Mouse (Mus musculus) T-cell, adult 2 months (primary cell): Measurements from ENCODE around the gene Ankrd13a.

Experiments
- DNase-seq: peaks from one replicate; pipeline ENCODE4 v3.0.0; 2022; ENCODE audit warnings: low spot score

The Ankrd13a gene

DNA sequence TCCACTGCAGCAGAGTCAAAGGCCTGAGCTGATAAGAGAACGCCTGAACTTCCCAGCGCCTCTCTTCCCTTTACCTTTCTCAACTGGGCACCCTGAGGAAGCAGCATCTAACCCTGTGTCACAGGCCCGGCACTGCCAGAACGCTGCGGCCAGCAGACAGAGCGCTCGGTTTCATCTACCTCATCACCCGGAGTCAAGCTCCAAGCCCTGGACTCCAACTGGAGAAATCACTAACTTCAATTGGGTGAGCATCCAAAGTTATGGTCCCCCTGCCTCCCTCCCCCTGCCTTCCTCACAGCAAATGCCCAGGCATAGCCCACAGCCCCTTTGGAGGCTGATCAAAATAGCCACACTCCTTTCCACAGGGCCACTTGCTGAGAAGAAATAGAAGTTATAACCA lies 7.8 kb upstream of the Ankrd13a start:
- no peak for DNase-seq

DNA sequence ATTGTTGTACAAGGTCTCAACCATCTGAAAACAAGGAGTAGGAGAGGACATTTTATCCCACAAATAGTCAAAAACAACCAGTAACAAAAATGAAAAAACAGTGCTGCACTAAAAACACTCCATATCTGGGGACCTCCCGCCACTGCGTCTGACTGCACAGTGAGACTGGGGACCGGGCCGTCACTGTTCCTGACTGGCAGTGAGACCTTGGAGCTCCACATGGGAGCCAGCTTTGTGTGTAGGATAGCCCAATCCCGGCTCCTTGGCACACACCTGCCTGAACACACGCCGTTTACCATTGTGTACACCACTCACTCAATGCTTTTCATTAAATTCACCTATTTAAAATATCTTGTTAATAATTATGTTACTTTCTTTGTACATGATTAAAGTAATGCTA lies 7.3 kb upstream of the Ankrd13a start:
- DNase-seq = no peak

DNA sequence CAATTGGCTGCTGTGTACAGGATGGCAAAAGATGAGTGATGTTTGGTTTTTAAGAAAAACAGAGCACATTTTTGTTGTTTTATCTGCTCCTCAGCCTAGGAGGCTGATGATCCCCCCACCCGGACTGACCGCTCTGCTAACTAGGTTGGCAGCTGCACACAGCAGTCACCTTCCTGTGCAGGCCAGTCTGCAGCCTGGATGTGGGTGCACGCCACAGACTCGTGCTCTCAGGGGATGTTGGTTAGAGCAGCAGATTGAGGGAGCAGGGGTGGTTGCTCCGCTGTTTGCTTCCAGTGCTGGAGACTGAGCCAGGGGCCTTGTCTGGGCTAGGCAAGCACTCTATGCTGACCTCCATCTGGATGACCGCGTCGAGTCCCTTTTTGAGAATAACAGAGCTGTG lies 4.7 kb upstream of the Ankrd13a start:
- DNase-seq = peak; percentile 50

DNA sequence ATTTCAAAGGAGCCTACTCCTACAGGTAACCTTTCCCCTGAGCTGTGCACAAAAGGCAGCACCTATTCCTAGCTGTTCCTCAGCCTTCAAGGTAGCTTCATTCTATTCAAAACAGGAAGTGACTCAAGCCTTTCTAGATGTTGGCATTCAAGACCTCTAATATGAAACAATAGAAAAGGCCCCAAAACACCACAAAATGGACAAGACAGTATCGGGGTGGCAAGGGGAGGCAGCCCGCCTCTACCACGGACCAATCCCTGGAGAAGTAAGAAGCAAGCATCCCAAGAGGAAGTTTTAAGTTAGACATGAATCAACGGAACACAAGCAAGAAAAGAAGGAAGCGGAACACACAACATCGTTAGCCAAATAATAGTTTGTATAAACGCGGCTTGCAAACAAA lies 2.7 kb upstream of the Ankrd13a start:
- peak; percentile 22 for DNase-seq

DNA sequence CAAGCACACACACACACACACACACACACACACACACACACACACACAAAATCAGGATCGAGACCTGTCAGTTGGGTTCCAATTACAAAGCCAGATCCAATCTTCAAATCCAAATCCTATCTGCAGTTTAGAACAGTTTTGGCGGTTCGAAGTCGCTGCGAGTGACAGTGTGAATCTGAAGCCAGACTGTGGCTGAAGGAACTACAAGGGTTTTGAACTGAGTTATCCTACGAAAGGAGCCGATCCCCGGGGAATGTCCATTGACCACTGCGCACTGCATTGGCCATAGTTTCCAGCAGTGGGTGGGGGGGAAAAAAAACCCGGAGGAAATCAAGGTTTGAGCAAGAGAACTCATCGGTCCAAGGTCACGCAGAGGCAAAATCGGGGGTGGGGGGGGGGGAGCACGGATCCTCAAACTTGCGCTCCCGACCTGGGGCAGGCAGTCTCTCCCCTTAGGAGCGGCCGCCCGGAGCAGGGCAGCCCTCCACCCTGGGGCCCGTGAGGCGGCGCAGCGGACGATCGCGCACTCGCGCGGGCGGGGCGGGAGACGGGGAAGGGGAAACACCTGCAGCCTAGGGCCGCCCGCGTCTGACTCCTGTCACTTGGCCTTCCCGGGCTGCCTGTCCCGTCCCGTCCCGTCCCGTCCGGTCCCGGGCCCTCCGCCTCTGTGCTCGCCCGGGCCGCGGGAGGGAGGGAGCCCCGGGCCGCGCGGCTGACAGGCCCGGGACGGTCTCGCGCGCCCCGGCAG lies 1.8 kb upstream of the Ankrd13a start:
- DNase-seq = peak; percentile 54

DNA sequence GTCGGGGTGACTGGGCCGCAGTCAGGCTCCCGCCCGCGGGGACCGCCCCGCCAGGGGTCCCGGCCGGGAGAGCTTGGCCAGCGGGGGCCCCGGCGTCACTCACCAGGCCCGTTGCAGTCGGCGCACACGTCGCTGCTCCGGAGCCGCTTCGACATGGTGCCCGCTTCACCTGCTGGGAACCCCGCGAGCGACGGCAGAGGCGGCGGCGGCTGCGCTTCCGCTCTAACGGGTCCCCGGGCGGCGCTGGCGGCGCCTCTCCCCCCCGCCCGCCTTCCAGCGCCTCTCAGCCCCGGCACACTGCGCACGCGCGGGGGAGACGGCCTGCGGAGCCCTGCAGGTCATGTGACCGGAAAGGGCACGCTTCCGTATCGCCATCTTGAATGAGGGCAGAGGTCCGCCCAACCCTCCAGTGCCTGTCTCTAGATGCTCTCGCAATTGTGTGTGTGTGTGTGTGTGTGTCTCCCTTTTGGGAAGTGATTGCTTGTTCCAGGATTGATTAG lies 1.2 kb upstream of the Ankrd13a start:
- peak; percentile 98 for DNase-seq

DNA sequence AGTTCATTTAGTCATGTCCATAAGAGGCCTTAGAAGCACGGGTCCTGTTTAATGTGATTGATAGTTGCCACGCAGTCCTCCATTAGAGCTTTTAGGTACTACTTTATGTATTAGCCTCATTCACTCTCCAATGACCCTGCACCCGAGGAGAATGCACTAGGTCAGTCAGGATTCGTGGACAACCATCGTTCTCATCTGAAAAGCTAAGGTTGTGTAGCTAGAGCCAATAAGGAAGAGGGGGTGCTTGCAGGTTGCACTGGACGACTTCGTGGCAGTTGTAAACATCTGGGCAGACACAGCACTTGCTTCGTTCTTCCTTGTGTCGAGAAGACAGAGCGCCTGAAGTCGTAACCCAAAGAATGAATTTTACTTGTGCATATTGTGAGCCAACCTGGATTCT lies 697 bp upstream of the Ankrd13a start:
- no peak for DNase-seq

DNA sequence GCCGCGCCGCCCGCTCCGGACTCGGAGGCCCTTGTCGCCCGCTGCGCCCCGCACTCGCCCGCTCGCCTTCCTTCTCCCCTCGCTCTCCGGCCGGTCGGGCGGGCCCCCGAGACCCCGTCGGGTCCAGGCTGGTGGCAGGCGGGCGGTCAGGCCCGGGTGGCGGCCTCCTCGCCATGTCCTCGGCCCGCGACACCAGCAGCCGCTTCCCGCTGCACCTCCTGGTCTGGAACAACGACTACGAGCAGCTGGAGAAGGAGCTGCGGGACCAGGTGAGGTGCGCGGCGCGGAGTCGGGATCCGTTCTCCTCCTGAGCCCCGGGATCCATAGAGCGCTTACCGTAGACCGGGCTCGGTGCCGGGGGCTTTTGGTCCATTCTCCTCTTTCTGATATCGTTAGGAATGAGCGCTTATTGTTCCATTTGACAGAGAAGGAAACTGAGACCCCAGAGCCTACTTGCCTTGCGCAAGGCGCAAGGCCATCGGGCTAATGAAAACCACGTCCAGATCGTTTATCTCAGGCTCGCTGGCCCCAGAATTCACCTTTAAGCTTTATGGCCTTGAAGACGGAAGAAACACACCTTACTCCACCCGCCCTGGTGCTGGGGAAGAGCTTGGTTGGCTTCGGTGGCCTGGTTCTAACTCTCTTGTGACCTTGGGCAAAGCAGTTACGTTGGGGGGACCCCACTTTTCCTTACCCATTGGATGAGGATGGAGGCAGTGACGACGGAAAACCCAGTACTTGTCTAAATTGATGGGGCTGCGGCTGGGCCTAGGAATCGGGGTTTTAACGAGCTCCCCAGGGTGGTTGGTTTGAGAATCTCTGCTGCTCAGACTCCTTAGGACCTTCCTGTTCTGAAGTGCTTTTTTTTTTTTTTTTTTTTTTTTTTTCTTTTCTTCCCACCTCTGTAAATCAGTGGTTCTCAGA lies 841 bp downstream of the Ankrd13a start, which contains the start of gene Git2:
Gene Git2 (minus strand): TSS at position 462 of the 924 bp plus-strand sequence.
- peak; percentile 22 for DNase-seq

DNA sequence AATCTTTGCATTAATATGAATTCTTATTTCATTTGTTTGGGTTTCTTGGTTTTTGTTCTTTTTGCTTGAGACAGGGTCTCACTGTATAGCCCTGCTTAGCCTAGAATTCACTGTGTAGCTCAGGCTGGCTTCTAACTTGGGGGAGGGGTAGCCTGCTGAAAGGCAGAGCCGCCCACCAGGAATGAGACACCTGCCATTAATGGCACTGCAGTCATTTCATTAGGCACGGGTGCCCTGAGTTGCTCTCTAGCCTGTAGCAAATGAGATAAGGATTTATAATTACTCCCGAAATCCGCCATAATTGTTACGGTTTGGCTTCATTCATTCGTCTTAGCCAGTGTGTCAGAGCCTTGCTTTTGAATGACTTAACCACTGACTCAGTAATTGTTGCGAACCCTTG lies 1.7 kb downstream of the Ankrd13a start:
- no peak for DNase-seq

DNA sequence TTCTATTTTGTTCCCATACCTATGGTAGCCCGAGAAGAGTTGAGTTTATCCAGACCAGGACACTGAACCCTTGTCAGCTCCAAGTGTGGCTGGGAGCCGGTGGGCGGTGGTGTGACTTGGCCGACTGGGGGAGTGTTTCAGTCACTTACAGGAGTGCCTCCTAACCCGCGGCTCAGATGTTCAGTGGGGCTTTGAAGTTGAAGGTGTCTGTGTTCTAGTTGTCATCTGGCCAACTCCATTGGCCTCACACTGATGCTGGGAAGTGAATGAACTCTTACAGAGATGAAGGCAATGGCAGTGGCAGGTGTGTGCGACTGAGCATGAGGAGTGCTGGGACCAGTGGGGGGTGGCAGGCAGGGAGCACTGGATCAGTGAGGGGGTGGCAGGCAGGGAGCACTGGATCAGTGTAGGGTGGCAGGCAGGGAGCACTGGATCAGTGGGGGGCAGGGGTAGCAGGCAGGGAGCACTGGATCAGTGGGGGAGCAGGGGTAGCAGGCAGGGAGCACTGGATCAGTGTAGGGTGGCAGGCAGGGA lies 5.5 kb downstream of the Ankrd13a start:
- no peak for DNase-seq

DNA sequence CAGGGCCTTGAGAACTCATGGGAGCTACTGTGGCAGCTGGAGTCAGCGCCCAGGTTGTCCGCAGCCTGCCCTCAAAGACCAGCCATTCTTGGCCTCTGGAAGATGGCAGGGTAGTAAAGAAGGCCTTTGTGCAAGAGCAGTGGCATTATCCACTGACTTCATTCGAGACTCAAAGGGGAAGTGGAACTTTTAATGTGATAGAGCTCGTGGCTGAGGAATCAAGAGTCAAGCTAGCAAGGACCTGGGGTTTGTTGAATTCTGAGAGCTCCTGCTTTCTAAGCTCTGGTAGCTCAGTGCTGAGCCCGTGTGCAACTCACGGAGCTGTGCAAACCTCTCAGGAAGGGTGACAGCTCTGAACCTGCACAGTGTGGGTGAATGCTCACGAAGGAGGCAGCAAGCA lies 6.4 kb downstream of the Ankrd13a start:
- no peak for DNase-seq

DNA sequence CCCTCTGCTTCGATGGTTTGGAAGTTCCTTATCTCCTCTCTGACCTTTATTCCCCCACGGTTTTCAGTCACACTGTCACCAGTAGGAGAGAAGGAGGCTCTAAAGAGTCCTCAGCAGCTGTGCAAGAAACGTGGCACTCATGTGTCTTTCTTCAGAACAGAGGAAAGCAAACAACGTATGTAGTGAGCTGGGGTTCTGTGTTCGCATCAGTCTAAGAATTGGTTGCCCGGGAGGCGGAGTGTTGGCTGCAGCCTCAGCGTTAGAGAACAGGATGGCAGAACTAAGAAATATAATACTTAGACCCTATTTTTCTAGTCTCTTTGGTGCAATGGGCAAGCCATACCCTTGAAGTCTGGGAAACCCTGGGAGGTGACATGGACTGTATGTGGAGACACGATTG lies 8.5 kb downstream of the Ankrd13a start:
- no peak for DNase-seq

DNA sequence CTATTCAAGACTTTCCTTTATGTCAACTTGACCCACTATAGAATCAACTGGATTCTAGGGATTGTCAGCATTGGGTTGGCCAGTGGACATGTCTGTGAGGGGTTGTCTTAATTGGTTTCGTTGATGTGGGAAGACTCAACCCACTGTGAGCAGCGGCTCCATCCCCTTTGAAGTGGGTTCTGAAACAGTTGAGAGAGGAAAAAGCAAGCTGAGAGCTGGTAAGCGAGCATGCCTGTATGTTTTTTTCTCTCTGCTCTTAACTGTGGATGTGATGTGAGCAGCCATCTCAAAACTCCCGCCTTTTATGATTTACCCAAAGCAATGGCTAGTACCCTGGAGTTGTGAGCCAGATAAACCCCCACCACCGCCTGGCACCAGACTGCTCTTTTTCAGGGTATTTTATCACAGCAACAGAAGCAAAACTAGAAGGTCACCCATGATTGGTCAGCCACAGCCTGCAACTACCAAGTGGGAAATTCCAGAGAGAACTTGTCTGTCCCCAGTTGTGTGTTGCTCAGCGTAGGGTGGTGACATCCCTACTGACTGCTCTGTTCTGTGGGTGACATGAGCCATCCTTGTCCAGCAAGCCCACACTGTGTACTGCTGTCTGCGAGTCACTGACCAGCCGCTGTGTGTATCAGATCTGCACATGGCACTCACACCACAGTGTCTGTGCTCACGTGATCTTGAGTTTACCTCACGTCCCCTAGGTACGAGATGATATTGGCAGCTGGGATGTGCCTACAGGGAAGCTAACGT lies 9.1 kb downstream of the Ankrd13a start:
- peak; percentile 64 for DNase-seq

DNA sequence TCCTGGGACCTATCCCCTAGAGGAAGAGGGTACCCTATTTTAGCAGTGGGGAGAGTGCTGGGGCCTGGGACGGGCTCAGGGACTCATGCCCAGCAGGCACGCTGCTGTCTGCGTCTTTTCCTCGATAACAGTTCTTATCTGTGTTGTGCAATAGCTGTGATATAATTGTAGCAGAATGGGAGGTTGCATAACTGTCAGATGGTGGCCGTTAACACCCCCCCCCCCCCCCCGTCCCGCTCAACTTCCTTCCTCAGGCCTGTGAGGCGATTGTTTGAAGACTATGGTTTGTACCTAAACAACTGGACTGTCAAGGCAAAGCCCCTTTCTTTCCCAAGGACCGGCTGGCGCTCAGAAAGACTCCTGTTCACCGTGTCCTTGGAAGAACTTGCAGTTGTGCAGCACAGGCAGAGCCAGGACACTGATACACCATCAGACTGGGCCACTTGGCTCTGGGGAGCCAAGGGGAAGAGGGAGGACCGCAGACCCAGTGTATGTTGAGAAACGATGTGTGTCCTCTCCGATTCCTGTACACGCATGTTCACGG lies 10.2 kb downstream of the Ankrd13a start:
- no peak for DNase-seq

DNA sequence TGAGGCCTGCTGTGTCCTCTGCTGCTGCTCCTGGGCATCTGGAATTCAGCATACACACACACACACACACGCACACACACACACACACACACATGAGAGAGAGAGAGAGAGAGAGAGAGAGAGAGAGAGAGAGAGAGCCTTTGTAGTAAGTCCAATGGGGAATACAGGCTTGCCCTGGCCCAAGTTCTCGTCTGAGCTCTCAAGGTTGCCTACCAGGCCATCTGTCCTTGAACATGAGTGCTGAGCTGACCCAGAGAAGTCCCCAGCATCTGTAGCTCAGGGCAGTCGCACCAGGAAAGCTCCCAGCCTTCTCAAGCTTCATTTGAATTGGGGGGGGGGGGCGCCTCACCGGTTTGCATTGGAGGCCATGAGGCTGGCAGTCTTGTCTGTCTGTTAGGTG lies 10.7 kb downstream of the Ankrd13a start:
- no peak for DNase-seq

DNA sequence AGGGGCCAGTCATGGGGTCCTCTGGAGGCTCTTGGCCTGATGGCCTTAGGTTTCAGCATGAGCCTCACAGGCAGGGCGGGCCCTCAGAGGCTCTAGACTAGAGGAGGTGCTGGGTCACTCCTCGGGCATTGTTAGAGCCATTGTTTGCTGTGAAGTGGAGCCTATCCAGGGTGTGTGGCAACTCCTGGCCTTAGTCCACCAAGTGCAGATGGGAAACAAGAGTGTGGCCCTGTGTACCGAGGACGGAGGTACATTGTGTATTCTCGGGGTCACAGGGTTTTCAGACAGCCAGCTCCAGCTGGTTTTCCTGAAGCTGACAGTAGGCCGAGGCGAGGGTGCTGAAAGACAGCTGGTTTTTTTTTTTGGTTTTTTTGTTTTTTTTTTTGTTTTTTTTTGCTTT lies 18.8 kb downstream of the Ankrd13a start:
- no peak for DNase-seq

DNA sequence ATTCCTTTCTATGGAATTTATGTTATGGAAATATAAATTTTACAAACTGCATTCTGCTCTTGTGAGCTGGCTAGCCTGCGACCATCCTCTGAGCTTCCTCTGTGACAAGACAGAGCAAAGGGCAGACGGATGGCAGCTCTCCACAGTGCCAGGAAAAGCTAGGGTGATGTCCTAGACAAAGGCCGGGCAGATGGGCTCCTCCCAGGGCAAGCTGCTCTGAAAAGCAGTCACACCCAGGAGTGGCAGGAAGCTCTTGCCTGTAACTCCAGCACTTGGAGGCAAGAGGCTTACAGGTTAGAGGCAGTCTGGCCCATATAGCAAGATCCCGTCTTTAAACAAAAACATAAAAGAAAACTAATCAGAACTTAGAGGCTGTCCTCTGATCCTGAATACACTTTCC lies 20.1 kb downstream of the Ankrd13a start:
- DNase-seq = no peak

DNA sequence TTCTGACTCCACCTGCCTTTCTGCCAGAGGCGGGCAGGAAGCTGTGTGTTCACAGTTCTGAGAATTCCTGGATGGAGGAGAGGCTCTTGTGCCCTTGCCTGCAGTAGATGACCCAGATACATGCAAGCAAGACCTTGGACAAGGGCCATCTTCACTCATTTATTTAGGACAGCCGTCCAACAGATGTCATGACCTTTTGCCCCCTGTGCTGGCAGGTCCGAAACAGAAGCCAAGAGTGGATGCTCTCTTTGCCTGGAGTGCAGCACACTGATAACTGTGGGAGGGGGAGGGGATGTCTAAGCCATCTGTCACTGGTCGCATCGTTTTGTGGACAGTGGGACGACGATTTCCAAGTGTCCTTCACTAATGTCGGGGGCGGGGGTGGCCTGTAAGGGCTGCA lies 20.8 kb downstream of the Ankrd13a start:
- no peak for DNase-seq

DNA sequence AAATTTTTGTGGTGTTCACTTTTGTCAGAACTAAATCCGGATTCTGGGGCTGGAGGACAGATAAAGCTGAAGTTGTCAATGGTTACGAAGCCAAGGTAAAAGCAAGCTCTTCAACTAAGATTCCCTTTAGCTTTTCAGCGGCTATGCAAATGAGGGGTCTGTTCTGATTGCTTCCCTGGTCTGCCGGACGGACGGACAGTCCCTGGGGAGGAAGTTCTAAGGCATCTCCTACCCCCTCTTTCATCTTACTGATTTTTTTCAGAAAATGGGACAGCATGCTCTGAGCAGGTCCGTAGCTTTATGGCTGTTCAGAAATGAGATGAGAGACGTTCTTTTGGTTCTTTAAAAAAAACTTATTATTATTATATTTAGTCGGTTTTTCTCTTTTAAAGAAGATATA lies 21.2 kb downstream of the Ankrd13a start:
- no peak for DNase-seq

DNA sequence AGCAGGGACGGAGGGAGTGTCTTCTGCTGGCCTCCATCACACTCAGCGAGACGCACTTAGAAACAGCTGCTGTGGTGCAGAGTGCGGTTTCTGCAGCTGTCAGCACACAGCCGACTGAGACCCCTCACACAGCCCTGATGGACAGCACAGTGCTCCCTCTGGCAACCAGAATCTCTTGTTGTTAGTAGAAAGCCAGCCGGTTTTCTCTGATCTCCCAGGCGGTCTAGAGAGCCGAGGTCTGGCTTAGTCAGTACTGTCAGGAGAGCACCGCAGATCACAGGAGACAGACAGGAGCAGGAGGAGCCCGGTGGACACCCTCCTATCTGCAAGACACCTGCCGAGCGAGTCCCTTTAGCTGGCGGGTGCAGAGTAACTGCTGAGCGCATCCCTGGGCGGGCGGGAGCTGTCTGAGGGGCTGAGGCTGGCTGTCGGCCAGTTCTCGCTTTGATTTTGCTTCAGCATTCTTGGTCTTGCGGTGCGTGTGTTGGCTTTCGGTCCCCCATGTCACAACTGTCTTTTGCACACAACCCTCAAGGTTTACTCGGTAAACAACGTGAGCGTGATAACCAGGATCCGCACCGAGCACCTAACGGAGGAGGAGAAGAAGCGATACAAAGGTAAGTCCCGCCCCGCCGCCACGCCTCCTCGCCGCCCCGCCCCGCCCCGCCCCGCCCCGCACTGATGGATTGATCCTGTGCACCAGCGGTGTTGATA lies 22.0 kb downstream of the Ankrd13a start:
- no peak for DNase-seq

DNA sequence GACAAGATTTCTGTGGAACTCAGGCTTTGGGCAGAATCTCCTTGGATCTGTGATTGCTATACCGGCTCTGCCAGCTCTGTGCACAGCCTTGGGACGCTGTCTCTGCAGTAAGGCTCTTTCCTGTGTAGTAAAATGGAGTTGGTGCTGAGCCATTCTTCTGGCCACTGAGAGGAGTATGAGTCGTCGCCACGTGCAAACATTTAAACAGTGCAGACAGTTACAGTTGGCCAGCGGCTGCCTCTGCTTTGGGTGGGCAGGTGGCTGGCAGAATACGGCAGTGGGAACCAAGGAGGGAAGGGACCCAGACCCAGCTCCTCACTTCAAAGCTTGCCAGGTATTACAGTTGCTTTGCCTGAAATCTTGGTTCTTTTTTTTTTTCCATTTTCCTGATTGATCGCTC lies 22.8 kb downstream of the Ankrd13a start:
- DNase-seq = no peak
